Mouse (Mus musculus) frontal cortex, postnatal 25 days (tissue): ENCODE results near the gene Eif3g.

Source experiments
- DNase-seq, 2 experiments: peaks; one replicate each; pipeline ENCODE4 v3.0.0; 2022; ENCODE audit warnings: low spot score in 2 of 2

Eif3g gene

GRCm38 (mm10) chr9:20898511-20899073, at the start of gene Eif3g:
TSS of gene Eif3g (minus strand) at chr9:20898623.
- DNase-seq, result peak; percentile 61 to 75

DNA sequence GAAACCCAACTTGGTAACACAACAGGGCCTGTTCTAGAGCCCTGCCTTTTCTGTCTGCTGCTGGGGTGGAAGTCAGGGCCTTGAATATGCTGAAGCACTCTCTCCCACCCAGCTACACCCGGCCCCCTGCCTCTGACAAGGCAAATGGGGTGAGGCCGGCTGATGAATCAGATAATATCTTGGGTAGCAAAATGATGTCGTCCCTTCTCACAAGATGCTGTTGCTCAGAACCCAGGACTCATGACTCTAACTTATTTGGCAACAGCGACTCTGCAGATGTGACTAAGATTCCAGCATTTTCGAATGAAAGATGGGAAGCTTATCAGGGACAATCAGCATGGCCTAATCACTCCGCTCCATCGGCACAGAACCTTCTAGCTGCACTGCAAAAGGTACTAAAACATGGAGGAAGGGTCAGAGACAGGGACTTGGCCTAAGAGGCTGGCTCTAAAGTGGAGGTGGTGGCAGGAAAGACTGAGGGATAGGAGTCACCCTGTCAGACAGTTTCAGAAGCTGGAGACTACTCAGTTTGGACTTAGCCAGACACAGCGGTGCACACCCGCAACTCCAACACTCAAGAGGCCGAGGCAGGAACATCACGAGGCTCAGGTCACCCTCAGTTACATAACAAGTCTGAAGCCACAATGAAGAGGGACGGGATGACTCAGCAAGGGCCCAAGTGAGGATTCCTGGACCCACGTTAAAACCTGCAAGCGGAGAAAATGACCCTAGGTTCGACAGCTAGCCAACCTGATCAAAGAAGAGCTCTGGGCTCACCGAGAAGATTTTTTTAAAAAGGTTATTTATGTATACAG, 47.9 kb upstream of the Eif3g start:
- no peak for DNase-seq

DNA sequence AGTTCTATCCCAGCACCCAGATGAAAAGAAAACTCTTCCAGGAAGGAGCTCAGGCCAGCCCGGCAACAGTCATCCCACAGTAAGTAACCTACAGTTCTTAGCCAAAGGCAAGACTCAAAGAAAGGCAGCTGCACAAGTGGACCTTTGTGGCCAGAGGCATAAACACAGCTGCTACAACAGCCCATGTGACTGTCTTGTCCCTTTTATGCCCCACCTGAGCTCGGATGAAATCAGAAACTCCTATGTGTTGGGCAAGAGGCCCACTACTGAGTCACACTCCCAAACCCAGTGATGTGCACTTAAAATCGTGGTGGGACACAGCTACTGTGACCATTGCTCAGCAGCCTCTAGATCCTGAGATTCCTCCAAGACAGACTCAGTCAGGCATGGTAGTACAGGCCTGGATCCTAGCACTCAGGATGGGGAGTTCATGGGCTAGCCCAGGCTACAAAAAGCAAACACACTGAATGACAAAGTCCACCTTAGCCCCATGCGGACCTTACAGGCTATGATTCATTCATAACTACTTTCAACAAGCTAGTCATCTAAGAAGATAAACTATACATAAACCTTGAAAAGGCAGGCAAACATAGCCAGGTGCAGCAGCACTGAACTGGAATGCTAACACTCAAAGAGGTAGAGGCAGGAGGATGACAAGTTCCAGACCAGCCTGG, 46.4 kb upstream of the Eif3g start:
- DNase-seq, result no peak

- DNase-seq, result no peak
Observed at GRCm38 (mm10) chr9:20943911-20944310, 45.5 kb upstream of the Eif3g start.

- no peak for DNase-seq
Observed at GRCm38 (mm10) chr9:20943396-20943795, 45.0 kb upstream of the Eif3g start.

- DNase-seq, result no peak
Observed at GRCm38 (mm10) chr9:20923258-20923657, 24.8 kb upstream of the Eif3g start.

GRCm38 (mm10) chr9:20916160-20916559, 17.7 kb upstream of the Eif3g start:
- no peak for DNase-seq

GRCm38 (mm10) chr9:20909948-20910347, 11.5 kb upstream of the Eif3g start:
- DNase-seq, result no peak

DNA sequence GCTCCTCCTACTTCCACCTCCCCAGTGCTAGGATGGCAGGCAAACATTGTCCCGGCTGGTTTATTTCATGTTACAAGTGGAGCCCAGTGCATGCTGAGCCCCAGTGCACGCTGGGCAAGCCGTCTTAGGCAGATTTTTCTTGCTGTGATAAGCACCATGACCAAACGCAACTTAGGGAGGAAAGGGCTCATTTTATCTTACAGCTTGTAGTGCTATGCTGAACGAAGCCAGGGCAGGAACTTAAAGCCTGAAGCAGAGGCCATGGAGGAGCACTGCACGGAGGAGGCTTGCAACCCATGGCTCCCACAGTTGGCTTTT, 3.7 kb upstream of the Eif3g start:
- DNase-seq, result no peak

DNA sequence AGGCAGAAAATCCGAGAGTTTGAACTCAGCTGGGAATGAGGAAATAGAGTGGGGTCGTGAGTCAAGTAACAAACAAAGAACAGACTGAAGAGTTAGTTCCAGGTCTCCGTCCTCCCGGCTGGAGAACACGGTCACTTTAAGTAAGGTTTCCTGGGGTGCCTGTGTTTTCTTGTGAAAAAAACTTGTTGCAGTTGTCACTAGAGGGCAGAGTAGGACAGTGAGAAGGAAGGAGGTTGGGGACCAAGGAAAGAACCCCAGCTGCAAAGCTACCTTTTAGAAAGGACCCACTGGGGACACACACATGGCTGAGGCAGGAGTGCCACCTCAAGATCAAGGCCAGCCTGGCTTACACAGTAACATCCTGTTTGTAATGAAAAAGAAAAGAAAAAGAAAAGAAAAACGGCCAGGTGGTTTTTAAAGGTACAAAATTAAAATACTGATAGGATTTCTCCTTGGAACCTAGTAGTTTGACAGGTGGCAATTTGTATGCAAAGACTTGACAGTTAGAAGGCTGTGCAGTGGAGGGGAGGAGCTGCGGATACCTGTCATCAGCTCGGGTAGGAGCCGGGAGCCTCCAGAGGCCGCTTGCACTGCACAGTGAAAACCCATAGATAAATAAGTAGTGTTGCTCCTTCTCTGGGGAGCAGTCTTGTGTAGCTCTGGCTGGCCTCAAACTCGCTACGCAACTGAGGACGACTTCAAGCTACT, 3.2 kb upstream of the Eif3g start:
- DNase-seq, result no peak

DNA sequence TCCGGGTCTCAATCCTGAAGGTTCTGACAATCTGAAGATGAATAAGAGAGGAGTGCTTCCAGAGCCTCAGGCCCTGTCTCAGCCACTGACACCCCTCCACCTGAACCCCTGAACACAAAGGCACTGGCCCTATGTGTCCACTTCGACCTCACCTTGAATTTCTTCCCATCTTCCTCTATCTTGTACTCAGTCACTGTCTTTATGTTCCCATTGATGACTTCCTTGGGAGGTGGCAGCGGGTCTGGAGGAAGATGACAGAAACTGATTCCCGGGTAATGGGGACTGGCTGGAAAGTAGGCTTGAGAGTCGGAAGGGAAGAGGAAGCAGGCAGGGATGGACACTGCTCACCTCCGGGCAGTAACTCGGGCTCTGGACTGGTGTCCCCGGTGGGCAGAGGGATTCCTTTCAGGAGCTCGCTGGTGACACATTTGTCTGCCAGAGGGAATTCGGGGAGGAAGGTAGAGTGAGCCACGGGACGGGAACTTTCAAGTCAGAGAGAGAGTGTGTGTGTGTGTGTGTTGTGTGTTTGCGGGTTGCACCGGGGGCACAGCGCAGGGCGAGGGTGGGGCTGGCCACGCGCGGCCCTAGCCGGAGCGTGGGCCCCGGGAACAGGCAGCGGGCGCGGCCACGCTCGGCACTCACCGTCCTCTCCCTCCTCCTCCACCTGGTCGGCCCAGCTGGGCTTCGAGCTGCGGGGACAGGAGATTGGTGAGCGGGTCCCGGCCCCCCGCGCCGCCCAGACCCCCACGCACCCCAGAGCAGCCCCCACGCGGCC, 500 bp downstream of the Eif3g start:
- DNase-seq, result no peak

DNA sequence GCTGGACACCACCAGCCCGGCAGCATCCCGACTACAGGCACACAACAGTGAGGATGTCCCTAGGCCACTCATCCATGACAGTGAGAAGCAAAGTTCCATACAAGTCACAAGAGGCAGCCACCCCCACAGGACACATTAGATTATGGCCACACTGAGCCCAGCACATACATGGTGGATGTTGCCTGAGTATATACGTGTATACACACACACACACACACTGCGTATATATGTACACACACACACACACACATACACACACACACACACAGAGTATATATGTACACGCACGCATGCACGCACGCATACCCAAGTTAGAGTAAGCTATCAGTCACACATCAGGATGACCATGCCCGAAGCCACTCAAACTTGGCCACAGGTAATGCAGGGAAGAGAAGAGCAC, 3.0 kb downstream of the Eif3g start:
- DNase-seq, result no peak

- no peak for DNase-seq
Observed at GRCm38 (mm10) chr9:20894629-20895028, 3.8 kb downstream of the Eif3g start.

- DNase-seq, result no peak
Observed at GRCm38 (mm10) chr9:20893590-20894343, 4.7 kb downstream of the Eif3g start.

- DNase-seq, result no peak
Observed at GRCm38 (mm10) chr9:20893069-20893468, 5.4 kb downstream of the Eif3g start.

GRCm38 (mm10) chr9:20892104-20892653, 6.2 kb downstream of the Eif3g start:
- DNase-seq, result no peak

DNA sequence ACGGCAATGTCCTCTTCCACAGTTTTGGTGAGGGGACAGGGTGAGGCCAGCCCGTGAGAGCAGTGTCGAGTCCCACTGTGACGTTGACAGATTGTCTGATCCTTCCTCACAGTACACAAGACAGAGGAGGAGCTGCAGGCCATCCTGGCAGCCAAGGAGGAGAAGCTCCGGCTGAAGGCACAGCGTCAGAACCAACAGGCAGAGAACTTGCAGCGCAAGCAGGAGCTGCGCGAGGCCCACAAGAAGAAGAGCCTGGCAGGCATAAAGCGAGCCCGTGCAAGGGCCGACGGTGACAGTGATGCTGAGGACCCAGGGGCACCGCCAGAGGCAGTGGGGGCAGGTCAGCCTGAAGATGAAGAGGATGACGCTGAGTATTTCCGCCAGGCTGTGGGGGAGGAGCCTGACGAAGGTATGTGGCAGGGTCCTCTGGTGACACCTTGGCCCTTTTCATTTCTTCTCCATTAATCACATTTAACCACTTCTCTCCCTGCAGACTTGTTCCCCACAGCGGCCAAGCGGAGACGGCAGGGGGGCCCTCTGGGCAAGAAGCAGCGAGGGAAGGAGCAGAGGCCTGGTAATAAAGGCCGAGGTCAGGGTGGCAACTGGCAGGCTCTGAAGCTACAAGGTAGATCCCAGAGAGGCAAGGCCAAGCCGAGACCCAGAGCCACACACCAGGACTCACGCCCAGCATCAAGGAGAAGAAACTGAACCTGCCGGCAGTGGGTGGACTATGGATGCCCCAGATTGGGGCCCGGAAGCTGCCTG, 6.9 kb downstream of the Eif3g start:
- no peak for DNase-seq

DNA sequence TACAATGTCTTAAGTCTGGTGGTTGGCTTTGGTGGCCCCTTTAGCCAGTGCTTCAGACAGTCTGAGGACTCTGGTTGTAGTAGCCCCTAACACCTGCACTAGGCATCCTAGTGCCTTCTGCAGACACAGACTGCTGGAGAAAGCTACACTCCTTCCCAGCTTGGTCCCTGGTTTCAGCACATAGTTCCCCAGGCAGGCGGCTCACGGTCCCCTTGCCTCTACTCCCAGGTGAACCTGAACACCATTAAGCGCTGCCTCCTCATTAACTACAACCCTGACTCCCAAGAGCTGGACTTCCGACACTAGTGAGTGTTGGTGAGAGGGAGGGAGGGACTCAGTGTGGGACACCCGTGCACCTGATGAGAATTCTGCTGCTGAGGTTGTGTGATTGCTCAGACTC, 8.0 kb downstream of the Eif3g start:
- no peak for DNase-seq

DNA sequence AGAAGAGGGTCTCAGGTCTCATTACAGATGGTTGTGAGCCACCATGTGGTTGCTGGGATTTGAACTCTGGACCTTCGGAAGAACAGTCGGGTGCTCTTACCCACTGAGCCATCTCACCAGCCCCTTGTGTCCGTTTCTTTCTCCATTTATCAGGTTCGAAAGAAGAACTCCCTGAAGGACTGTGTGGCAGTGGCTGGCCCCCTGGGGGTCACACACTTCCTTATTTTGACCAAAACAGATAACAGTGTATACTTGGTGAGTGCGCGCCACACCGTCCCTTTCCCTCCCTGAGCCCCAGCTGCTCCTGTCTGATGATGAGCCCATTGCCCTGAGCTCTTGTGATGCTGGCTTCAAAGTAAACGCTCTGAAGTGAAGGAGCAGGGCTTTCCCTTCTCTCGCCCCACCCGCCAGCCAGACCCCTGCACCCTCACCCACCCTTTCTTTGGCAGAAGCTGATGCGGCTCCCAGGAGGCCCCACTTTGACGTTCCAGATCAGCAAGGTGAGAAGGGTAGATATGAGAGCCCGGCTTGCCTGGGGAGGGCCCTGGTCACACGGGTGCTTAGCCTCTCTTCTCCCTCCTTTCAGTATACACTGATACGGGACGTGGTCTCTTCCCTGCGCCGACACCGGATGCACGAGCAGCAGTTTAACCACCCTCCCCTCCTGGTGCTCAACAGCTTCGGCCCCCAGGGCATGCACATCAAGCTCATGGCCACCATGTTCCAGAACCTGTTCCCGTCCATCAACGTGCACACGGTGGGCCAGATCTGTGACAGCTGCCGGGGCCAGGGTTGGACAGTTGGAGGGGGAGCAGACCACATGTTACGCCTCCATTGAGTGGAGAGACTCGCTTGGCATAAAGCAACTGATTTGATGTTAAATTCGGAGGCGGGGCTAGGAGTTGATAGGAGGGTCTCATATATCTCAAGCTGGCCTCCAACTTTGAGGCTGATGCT, 9.0 kb downstream of the Eif3g start:
- no peak for DNase-seq
